Mouse (Mus musculus) spleen, adult 2 months (tissue): Measurements from ENCODE around the gene Flnb. TPM values are rescaled to one million over a fixed set of nuclear protein-coding genes. Genes with fewer than 3 reads are reported as not detected.

ENCODE experiments used
- DNase-seq, 2 experiments: peaks; one replicate each; pipeline versions ENCODE4 v3.0.0 to v3.0.0-alpha.2; 2012 to 2021; ENCODE audit warnings: low spot score in 2 of 2, low read depth in 1 of 2
- H3K27ac ChIP-seq: fragments of 200-500 bp; 2 replicates; pipeline ENCODE4 v1.5.1; 2012; ENCODE audit warnings: low read length, inconsistent platforms; ENCODE audit not compliant: insufficient read depth
- H3K27me3 ChIP-seq: fragments of 200-500 bp; 2 replicates; pipeline ENCODE4 v1.6.1; 2012; ENCODE audit warnings: mild to moderate bottlenecking, moderate library complexity, low read length, inconsistent platforms; ENCODE audit not compliant: control insufficient read depth, insufficient read depth
- H3K36me3 ChIP-seq: fragments of 200-500 bp; 2 replicates; pipeline ENCODE4 v1.6.1; 2012; ENCODE audit warnings: mild to moderate bottlenecking, low read length, inconsistent platforms; ENCODE audit not compliant: control insufficient read depth, insufficient read depth
- H3K4me1 ChIP-seq: fragments of 200-500 bp; 2 replicates; pipeline ENCODE4 v1.6.1; 2011; ENCODE audit warnings: inconsistent platforms; ENCODE audit not compliant: control insufficient read depth, insufficient read depth, insufficient read length
- H3K4me3 ChIP-seq: fragments of 200-500 bp; 2 replicates; pipeline ENCODE4 v1.5.1; 2011; ENCODE audit warnings: mild to moderate bottlenecking, inconsistent platforms; ENCODE audit not compliant: insufficient read depth, insufficient read length; ENCODE audit errors: extremely low read depth
- CTCF ChIP-seq: fragments of 200-500 bp; IDR thresholded peaks from 2 replicates; pipeline ENCODE4 v1.5.1; 2011; ENCODE audit warnings: mild to moderate bottlenecking, inconsistent platforms; ENCODE audit not compliant: insufficient read depth, insufficient read length, insufficient replicate concordance; ENCODE audit errors: extremely low read depth
- POLR2A ChIP-seq: fragments of 200-500 bp; IDR thresholded peaks from 2 replicates; pipeline ENCODE4 v1.6.1; 2011; ENCODE audit warnings: low read depth, low read length, inconsistent platforms
- WGBS: fragments of 180-500 bp; shearing (Covaris S2); methylation state at CpG from one replicate; pipeline ENCODE4 v1.1.7; 2018; 5-methylcytosine and 5-hydroxymethylcytosine counted together
- polyA plus RNA-seq: library from polyadenylated mRNA; depleted of rRNA; stranded (reverse); fragments of >200 nt; gene quantifications from 2 replicates; pipeline ENCODE4 v1.2.3, GENCODE M21; 2012

Gene Flnb
- polyA plus RNA-seq, 1 experiment = 8.2 TPM

GRCm38 (mm10) chr14:7826151-7826937 lies 8.6 kb downstream of the Flnb start:
- WGBS = 43% methylated on average over 10 of the region's 10 CpGs
- H3K4me3 ChIP-seq = no peak overlapping the region
- DNase-seq = no peak

DNA sequence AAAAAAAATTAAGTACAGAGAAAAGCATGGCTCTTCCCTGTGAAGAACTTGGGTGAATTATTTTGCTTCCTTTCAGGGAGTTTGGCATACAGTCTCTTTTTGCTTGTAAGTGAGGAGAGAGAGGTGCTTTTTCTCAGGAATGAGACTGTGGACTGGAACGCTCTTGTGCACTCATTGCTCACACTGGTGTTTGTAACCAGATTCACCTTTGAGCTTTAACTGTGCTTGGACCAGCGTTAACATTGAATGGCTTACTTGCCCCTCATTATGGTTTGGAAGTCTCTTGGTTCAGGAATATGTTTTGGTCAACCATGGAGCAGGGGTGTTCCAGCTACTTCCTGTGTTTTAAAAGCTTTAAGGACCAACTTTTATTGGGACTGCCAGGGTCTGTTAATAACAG lies 11.4 kb downstream of the Flnb start:
- no peaks in the 10 kb centered on the region for H3K36me3 ChIP-seq
- no peak for DNase-seq
- WGBS = 86% methylated on average over 2 of the region's 2 CpGs

More at GRCm38 (mm10) chr14:7826151-7826937, 8.6 kb downstream of the Flnb start:
- no peaks in the 10 kb centered on the region for H3K36me3 ChIP-seq
- no peaks in the 10 kb centered on the region for H3K4me1 ChIP-seq
- no peaks in the 10 kb centered on the region for H3K27me3 ChIP-seq
- H3K27ac ChIP-seq = no peak overlapping the region
- no peak for TF ChIP-seq CTCF
- no peak for TF ChIP-seq POLR2A

DNA sequence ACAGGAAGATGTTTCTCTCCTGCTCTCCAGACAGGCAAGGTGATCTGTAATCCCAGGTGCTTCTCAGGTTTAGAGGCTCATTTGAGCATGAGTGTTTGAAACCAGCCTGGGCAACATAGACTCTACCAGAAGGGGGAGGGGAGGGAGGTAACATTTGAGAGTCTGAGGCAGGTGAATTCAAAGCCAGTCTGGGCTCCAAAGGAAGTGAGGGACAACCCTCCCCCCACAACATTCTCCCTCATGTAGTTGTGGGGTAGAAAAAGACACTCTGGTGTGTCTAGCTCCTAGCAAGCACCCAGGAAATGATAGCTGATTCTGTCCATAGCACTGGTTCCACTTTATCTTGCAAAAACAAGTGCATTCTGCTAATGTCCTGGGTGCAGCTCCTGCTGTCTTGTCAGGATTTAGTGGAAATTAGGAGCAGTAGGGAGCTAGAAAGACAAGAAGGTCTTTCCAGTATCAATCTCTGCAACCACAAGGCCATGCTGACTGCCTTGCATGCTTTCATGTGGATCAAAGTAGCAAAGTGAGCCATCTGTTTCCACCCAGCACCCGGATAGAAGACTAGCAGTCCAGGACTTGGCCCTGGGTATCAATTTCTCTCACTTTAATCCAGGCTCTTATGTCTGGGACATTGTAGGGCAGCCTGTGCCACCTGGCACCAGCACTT lies 14.1 kb downstream of the Flnb start:
- DNase-seq = no peak
- WGBS = 68% methylated on average over 1 of the region's 1 CpGs
- Histone ChIP-seq H3K4me1 (peaks cover 4% of the 10 kb centered on the region; the same call in 1 of the 2 replicates), H3K27me3 (no peaks in the 10 kb centered on the region), H3K27ac (no peak overlapping the region), H3K4me3 (no peak overlapping the region), H3K36me3 (no peaks in the 10 kb centered on the region)
- TF ChIP-seq CTCF = no peak
- no peak for TF ChIP-seq POLR2A

More for the DNA sequence above, 11.4 kb downstream of the Flnb start:
- Histone ChIP-seq H3K4me3 (no peak overlapping the region), H3K27me3 (no peaks in the 10 kb centered on the region), H3K4me1 (peaks cover 4% of the 10 kb centered on the region; the same call in 1 of the 2 replicates), H3K27ac (no peak overlapping the region)
- TF ChIP-seq POLR2A (no peak), CTCF (no peak)

DNA sequence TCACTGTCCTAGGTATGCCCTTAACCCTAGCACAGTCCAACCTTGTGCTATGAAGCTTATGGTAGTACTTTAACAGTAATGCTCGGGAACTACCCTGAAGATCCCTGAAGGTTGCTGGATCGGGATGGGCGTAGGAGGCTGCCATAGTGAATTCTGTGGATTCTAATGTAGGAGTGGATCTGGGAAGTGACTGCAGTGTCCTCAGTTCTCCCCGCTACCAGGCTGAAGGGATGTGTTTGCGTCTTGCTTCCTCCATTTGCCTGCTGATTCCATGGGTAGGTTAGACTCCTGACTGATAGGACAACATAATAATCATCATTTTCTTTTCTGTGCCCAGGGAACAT lies 14.7 kb downstream of the Flnb start:
- TF ChIP-seq POLR2A = no peak
- TF ChIP-seq CTCF = no peak
- no peak overlapping the region for H3K4me3 ChIP-seq
- 94% methylated on average over 5 of the region's 5 CpGs for WGBS
- peaks cover 4% of the 10 kb centered on the region; the same call in 1 of the 2 replicates for H3K4me1 ChIP-seq
- H3K27me3 ChIP-seq = no peaks in the 10 kb centered on the region
- DNase-seq = no peak
- no peaks in the 10 kb centered on the region for H3K36me3 ChIP-seq
- no peak overlapping the region for H3K27ac ChIP-seq

DNA sequence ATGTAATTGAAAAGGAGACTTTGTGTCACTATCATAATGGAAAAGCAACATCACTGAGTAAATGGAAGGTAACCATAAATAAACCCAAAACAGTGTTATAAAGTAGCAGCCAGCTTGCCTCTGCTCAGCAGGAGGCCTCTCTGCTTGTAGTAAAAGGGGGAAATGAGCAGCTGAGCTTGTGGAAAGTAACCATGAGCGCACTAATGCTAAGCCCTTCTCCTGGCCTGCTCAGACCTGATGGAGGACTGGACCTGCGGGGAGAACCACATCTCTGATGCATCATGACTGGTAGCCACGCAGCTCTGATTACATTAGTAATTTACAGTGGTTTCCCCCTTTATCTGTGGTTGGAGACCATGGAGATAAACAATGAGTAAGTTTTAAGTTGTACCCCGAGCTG lies 15.7 kb downstream of the Flnb start:
- H3K4me3 ChIP-seq = no peak overlapping the region
- H3K4me1 ChIP-seq = peaks cover 6% of the 10 kb centered on the region; the same call in 1 of the 2 replicates
- no peak for DNase-seq
- WGBS = 86% methylated on average over 4 of the region's 4 CpGs
- no peaks in the 10 kb centered on the region for H3K27me3 ChIP-seq
- TF ChIP-seq POLR2A (no peak), CTCF (no peak)
- no peaks in the 10 kb centered on the region for H3K36me3 ChIP-seq
- H3K27ac ChIP-seq = no peak overlapping the region

DNA sequence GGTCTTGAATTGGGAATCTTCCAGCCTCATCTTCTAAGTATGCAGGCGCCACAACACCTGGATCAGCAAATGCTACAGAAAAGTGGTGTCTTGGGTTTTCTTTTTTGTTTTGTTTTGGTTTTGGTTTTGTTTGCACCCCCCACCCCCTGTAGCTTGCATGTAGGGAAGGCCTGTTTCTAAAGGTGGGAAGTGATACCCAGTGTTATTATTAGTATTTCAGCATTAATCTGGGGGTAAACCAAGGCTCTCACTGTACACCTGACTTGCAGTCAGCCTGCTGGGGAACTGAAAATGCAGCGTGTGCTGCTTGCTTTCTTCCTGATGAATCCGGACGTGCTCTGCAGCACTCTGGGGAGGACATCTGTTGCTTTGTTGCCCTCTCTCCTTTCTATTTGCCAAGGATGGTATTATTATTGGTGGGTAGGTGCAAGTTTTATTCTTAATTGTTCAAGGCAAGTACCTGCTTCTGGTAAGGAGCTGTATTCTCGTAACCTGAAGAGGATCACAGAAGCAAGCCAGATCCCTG lies 20.9 kb downstream of the Flnb start:
- no peak for DNase-seq
- Histone ChIP-seq H3K36me3 (no peaks in the 10 kb centered on the region), H3K4me3 (no peak overlapping the region), H3K27me3 (no peaks in the 10 kb centered on the region), H3K27ac (no peak overlapping the region), H3K4me1 (0 out of 2 replicates have a peak, but pooled peaks cover 2% of the 10 kb centered on the region)
- WGBS = 75% methylated on average over 5 of the region's 5 CpGs
- TF ChIP-seq CTCF (no peak), POLR2A (no peak)
